ENCODE assay signal across 7 mouse cellular contexts in genomic region chr2:173702096-173702866, GRCm38 (mm10). TPM values are rescaled to one million over a fixed set of nuclear protein-coding genes. Genes with fewer than 3 reads are reported as not detected.
DNase-seq lines count a peak whose midpoint lies in the region; ATAC-seq lines count a peak whose summit lies in the region.

No protein-coding gene starts in this region.

- H3K36me3 ChIP-seq in liver, embryonic 11.5 days (ENCODE audit: control insufficient read depth, insufficient read depth, low read length): peaks cover 20% of the 10 kb centered on the region; the same call in 1 of the 2 replicates
- H3K36me3 ChIP-seq in liver, embryonic 12.5 days: peaks cover 80% of the 10 kb centered on the region
- H3K36me3 ChIP-seq in heart, embryonic 13.5 days: peaks cover 70% of the 10 kb centered on the region
- H3K36me3 ChIP-seq in intestine, embryonic 16.5 days (ENCODE audit: control insufficient read depth, insufficient read depth, low read length): peaks cover 4% of the 10 kb centered on the region; the same call in 1 of the 2 replicates
- no peaks in the 10 kb centered on the region; the same call in 1 of the 2 replicates for H3K36me3 ChIP-seq in neural tube, embryonic 14.5 days (ENCODE audit: control insufficient read depth, insufficient read depth, low read length)

- H3K9me3 ChIP-seq in liver, embryonic 11.5 days (ENCODE audit: control insufficient read depth, low read length): no peaks in the 10 kb centered on the region
- H3K9me3 ChIP-seq in liver, embryonic 12.5 days (replicated peaks): no peaks in the 10 kb centered on the region
- H3K9me3 ChIP-seq in heart, embryonic 13.5 days: no peaks in the 10 kb centered on the region
- no peaks in the 10 kb centered on the region for H3K9me3 ChIP-seq in intestine, embryonic 16.5 days (ENCODE audit: control insufficient read depth, low read length)
- no peaks in the 10 kb centered on the region for H3K9me3 ChIP-seq in neural tube, embryonic 14.5 days (ENCODE audit: control insufficient read depth, low read length)

- ATAC-seq in liver, embryonic 11.5 days (replicated peaks; ENCODE audit: low FRiP score): 0 out of 2 replicates have a peak, but pooled peaks have one; percentile 12
- no peak for ATAC-seq in liver, embryonic 12.5 days
- ATAC-seq in heart, embryonic 13.5 days (ENCODE audit: extremely low read depth, insufficient number of reproducible peaks, low FRiP score, low TSS enrichment): no peak
- ATAC-seq in intestine, embryonic 16.5 days: no peak
- ATAC-seq in neural tube, embryonic 14.5 days (ENCODE audit: low read depth): peak; percentile 36; the same call in 1 of the 2 replicates
- ATAC-seq in erythroblast, adult 5-6 weeks (replicated peaks; ENCODE audit: low FRiP score, poor library complexity, severe bottlenecking): no peak
- no peak for ATAC-seq in megakaryocyte-erythroid progenitor cell, adult 5-6 weeks (replicated peaks; ENCODE audit: low FRiP score, low TSS enrichment, poor library complexity, severe bottlenecking)

- no peak overlapping the region; the same call in 1 of the 2 replicates for H3K27ac ChIP-seq in liver, embryonic 11.5 days (ENCODE audit: low read depth, low read length)
- no peak overlapping the region for H3K27ac ChIP-seq in liver, embryonic 12.5 days
- peak overlapping the region; percentile 75 for H3K27ac ChIP-seq in heart, embryonic 13.5 days (replicated peaks)
- peak overlapping the region; percentile 62 for H3K27ac ChIP-seq in intestine, embryonic 16.5 days (ENCODE audit: low read length)
- H3K27ac ChIP-seq in neural tube, embryonic 14.5 days (ENCODE audit: low read depth, low read length): peak overlapping the region; percentile 31; the same call in 1 of the 2 replicates

- H3K4me3 ChIP-seq in liver, embryonic 11.5 days (ENCODE audit: low read depth, low read length): no peak overlapping the region
- H3K4me3 ChIP-seq in liver, embryonic 12.5 days: no peak overlapping the region
- no peak overlapping the region for H3K4me3 ChIP-seq in heart, embryonic 13.5 days
- no peak overlapping the region for H3K4me3 ChIP-seq in intestine, embryonic 16.5 days (ENCODE audit: low read length)
- H3K4me3 ChIP-seq in neural tube, embryonic 14.5 days (ENCODE audit: low read depth, low read length): no peak overlapping the region

- H3K9ac ChIP-seq in liver, embryonic 11.5 days (ENCODE audit: low read depth, low read length): no peak overlapping the region
- no peak overlapping the region for H3K9ac ChIP-seq in liver, embryonic 12.5 days
- peak overlapping the region; percentile 58; the same call in 1 of the 2 replicates for H3K9ac ChIP-seq in heart, embryonic 13.5 days
- H3K9ac ChIP-seq in intestine, embryonic 16.5 days (ENCODE audit: low read depth, low read length): peak overlapping the region; percentile 31; the same call in 1 of the 2 replicates
- no peak overlapping the region for H3K9ac ChIP-seq in neural tube, embryonic 14.5 days (replicated peaks; ENCODE audit: low read depth, low read length)

- H3K27me3 ChIP-seq in liver, embryonic 11.5 days (replicated peaks; ENCODE audit: control insufficient read depth, insufficient read depth, low read length): no peaks in the 10 kb centered on the region
- no peaks in the 10 kb centered on the region for H3K27me3 ChIP-seq in liver, embryonic 12.5 days (replicated peaks)
- no peaks in the 10 kb centered on the region for H3K27me3 ChIP-seq in heart, embryonic 13.5 days (replicated peaks)
- H3K27me3 ChIP-seq in intestine, embryonic 16.5 days (replicated peaks; ENCODE audit: control insufficient read depth, insufficient read depth, low read length): no peaks in the 10 kb centered on the region
- no peaks in the 10 kb centered on the region for H3K27me3 ChIP-seq in neural tube, embryonic 14.5 days (ENCODE audit: control insufficient read depth, insufficient read depth, low read length)

- DNase-seq in liver, embryonic 11.5 days (ENCODE audit: low spot score): no peak

- WGBS in liver, embryonic 11.5 days: 75% methylated on average over 16 of the region's 16 CpGs
- 76% methylated on average over 16 of the region's 16 CpGs for WGBS in liver, embryonic 12.5 days (ENCODE audit: insufficient replicate concordance)
- WGBS in heart, embryonic 13.5 days: 60% methylated on average over 16 of the region's 16 CpGs
- 50% methylated on average over 16 of the region's 16 CpGs for WGBS in intestine, embryonic 16.5 days
- 62% methylated on average over 16 of the region's 16 CpGs for WGBS in neural tube, embryonic 14.5 days

- H3K4me2 ChIP-seq in liver, embryonic 11.5 days: no peak overlapping the region
- H3K4me2 ChIP-seq in liver, embryonic 12.5 days: no peak overlapping the region
- H3K4me2 ChIP-seq in heart, embryonic 13.5 days: no peak overlapping the region
- no peak overlapping the region for H3K4me2 ChIP-seq in intestine, embryonic 16.5 days (ENCODE audit: low read depth, low read length)
- H3K4me2 ChIP-seq in neural tube, embryonic 14.5 days (ENCODE audit: low read depth, low read length): no peak overlapping the region

- H3K4me1 ChIP-seq in liver, embryonic 11.5 days (replicated peaks; ENCODE audit: control insufficient read depth, insufficient read depth, low read length): no peaks in the 10 kb centered on the region
- H3K4me1 ChIP-seq in liver, embryonic 12.5 days: no peaks in the 10 kb centered on the region
- H3K4me1 ChIP-seq in heart, embryonic 13.5 days: peaks cover 41% of the 10 kb centered on the region
- H3K4me1 ChIP-seq in intestine, embryonic 16.5 days (ENCODE audit: control insufficient read depth, insufficient read depth, low read length): peaks cover 5% of the 10 kb centered on the region
- peaks cover 6% of the 10 kb centered on the region for H3K4me1 ChIP-seq in neural tube, embryonic 14.5 days (ENCODE audit: control insufficient read depth, insufficient read depth, low read length)

RNA-seq across cellular contexts. Expression of gene 1700010B08Rik, which starts 16.9 kb away (rescaled TPM):
- polyA plus RNA-seq in liver, embryonic 11.5 days (2014; fragmentation: Nextera tagmentation; extraction: Ambion mirVana): not detected in 2 replicates
- polyA plus RNA-seq in liver, embryonic 12.5 days (2016; fragmentation: Nextera tagmentation; extraction: Ambion mirVana): not detected in 2 replicates
- not detected in 2 replicates for polyA plus RNA-seq in heart, embryonic 13.5 days (2015; fragmentation: Nextera tagmentation; extraction: Ambion mirVana)
- polyA plus RNA-seq in intestine, embryonic 16.5 days (2015; fragmentation: Nextera tagmentation; extraction: Ambion mirVana): not detected in 2 replicates
- not detected in 2 replicates for polyA plus RNA-seq in neural tube, embryonic 14.5 days (2014; fragmentation: Nextera tagmentation; extraction: Ambion mirVana)
- total RNA-seq in erythroblast, adult 5-6 weeks (2015; ENCODE audit: low replicate concordance): not detected in 2 replicates
- not detected in 2 replicates for total RNA-seq in erythroblast, adult 5-6 weeks (2017; ENCODE audit: low replicate concordance)
- not detected in 2 replicates for total RNA-seq in megakaryocyte-erythroid progenitor cell, adult 5-6 weeks (2014; fragmentation: Nextera tagmentation)
- 0.38 TPM in 1 of 2 replicates, not detected in the other for total RNA-seq in megakaryocyte-erythroid progenitor cell, adult 5-6 weeks (2017)

RNA-seq across cellular contexts. Expression of gene Vapb, which starts 35.0 kb away (rescaled TPM):
- 10.7 and 10.9 TPM in 2 replicates for polyA plus RNA-seq in liver, embryonic 11.5 days (2014; fragmentation: Nextera tagmentation; extraction: Ambion mirVana)
- polyA plus RNA-seq in liver, embryonic 12.5 days (2016; fragmentation: Nextera tagmentation; extraction: Ambion mirVana): 7.3 and 8.9 TPM in 2 replicates
- polyA plus RNA-seq in heart, embryonic 13.5 days (2015; fragmentation: Nextera tagmentation; extraction: Ambion mirVana): 8.2 and 8.6 TPM in 2 replicates
- polyA plus RNA-seq in intestine, embryonic 16.5 days (2015; fragmentation: Nextera tagmentation; extraction: Ambion mirVana): 16.2 and 19.6 TPM in 2 replicates
- polyA plus RNA-seq in neural tube, embryonic 14.5 days (2014; fragmentation: Nextera tagmentation; extraction: Ambion mirVana): 11.7 and 13.7 TPM in 2 replicates
- total RNA-seq in erythroblast, adult 5-6 weeks (2015; ENCODE audit: low replicate concordance): 1.5 and 3.1 TPM in 2 replicates
- total RNA-seq in erythroblast, adult 5-6 weeks (2017; ENCODE audit: low replicate concordance): 7.0 and 7.4 TPM in 2 replicates
- 5.2 and 8.8 TPM in 2 replicates for total RNA-seq in megakaryocyte-erythroid progenitor cell, adult 5-6 weeks (2014; fragmentation: Nextera tagmentation)
- 46.8 and 67.2 TPM in 2 replicates for total RNA-seq in megakaryocyte-erythroid progenitor cell, adult 5-6 weeks (2017)

RNA-seq across cellular contexts. Expression of gene Rab22a, which starts 42.7 kb away (rescaled TPM):
- polyA plus RNA-seq in liver, embryonic 11.5 days (2014; fragmentation: Nextera tagmentation; extraction: Ambion mirVana): 26.7 and 26.8 TPM in 2 replicates
- 21.5 and 25.6 TPM in 2 replicates for polyA plus RNA-seq in liver, embryonic 12.5 days (2016; fragmentation: Nextera tagmentation; extraction: Ambion mirVana)
- polyA plus RNA-seq in heart, embryonic 13.5 days (2015; fragmentation: Nextera tagmentation; extraction: Ambion mirVana): 25.5 and 26.0 TPM in 2 replicates
- polyA plus RNA-seq in intestine, embryonic 16.5 days (2015; fragmentation: Nextera tagmentation; extraction: Ambion mirVana): 31.2 and 32.4 TPM in 2 replicates
- polyA plus RNA-seq in neural tube, embryonic 14.5 days (2014; fragmentation: Nextera tagmentation; extraction: Ambion mirVana): 35.5 and 38.4 TPM in 2 replicates
- 3.3 and 4.6 TPM in 2 replicates for total RNA-seq in erythroblast, adult 5-6 weeks (2015; ENCODE audit: low replicate concordance)
- 3.1 and 4.0 TPM in 2 replicates for total RNA-seq in erythroblast, adult 5-6 weeks (2017; ENCODE audit: low replicate concordance)
- 18.1 and 20.7 TPM in 2 replicates for total RNA-seq in megakaryocyte-erythroid progenitor cell, adult 5-6 weeks (2014; fragmentation: Nextera tagmentation)
- total RNA-seq in megakaryocyte-erythroid progenitor cell, adult 5-6 weeks (2017): 13.3 and 16.8 TPM in 2 replicates

Comparison
In these comparisons a context has a peak if more than half of its experiments do, and no peak if none do; other contexts are left out.
1. ATAC-seq: peak in liver, embryonic 11.5 days (single experiment) and neural tube, embryonic 14.5 days (single experiment); none in liver, embryonic 12.5 days (single experiment), heart, embryonic 13.5 days (single experiment), intestine, embryonic 16.5 days (single experiment), erythroblast, adult 5-6 weeks (single experiment) and megakaryocyte-erythroid progenitor cell, adult 5-6 weeks (single experiment).
2. H3K27ac ChIP-seq: peak in heart, embryonic 13.5 days (single experiment), intestine, embryonic 16.5 days (single experiment) and neural tube, embryonic 14.5 days (single experiment); none in liver, embryonic 11.5 days (single experiment) and liver, embryonic 12.5 days (single experiment).
3. H3K9ac ChIP-seq: peak in heart, embryonic 13.5 days (single experiment) and intestine, embryonic 16.5 days (single experiment); none in liver, embryonic 11.5 days (single experiment), liver, embryonic 12.5 days (single experiment) and neural tube, embryonic 14.5 days (single experiment).